ENCODE assay signal across 8 mouse cellular contexts in genomic region chr5:23922516-23923291, GRCm38 (mm10).
A peak's percentile ranks its signal among the peaks of the same experiment; 100 is the strongest.
DNase-seq lines count a peak whose midpoint lies in the region; ATAC-seq and TF ChIP-seq lines count a peak whose summit lies in the region.
"Had no signal": no experiment of that assay in that cellular context is flagged by ENCODE, and none has a peak within 500 bp of the region (broad histone marks: within the 10 kb centered on the region; RNA-seq: fewer than 3 reads in every experiment).

No protein-coding gene starts in this region.

- no peak for TF ChIP-seq CTCF in E14TG2a.4 (conservative IDR thresholded peaks at IDR 0.05; ENCODE audit: low read length)
- no peak for TF ChIP-seq CTCF in MEL (IDR thresholded peaks at IDR 0.05 in 2 of 3, conservative IDR thresholded peaks at IDR 0.05 in 1 of 3; ENCODE audit: control insufficient read depth in 1 of 3, insufficient read depth in 1 of 3, low read depth in 2 of 3, low read length in 3 of 3, poor library complexity in 1 of 3, severe bottlenecking in 1 of 3)

- H3K4me3 ChIP-seq in E14TG2a.4 (replicated peaks; ENCODE audit: low read length): 0 out of 2 replicates have a peak overlapping the region, but pooled peaks have one; percentile 4
- peak overlapping the region; percentile 51 to 52 for H3K4me3 ChIP-seq in MEL (ENCODE audit: control insufficient read depth in 1 of 2, insufficient read depth in 1 of 2, low read depth in 2 of 2, low read length in 2 of 2)
- no peak overlapping the region for H3K4me3 ChIP-seq in heart, embryonic 16.5 days (ENCODE audit: low read length)

- H3K27ac ChIP-seq in MEL (ENCODE audit: control insufficient read depth, low read depth, low read length): peak overlapping the region; percentile 92
- peak overlapping the region; percentile 83 for H3K27ac ChIP-seq in heart, embryonic 16.5 days (ENCODE audit: low read length)

- H3K36me3 ChIP-seq in E14TG2a.4 (ENCODE audit: insufficient read depth, low read length) (no peaks in the 10 kb centered on the region), MEL (ENCODE audit: control insufficient read depth in 1 of 2, insufficient read depth in 2 of 2, low read length in 2 of 2) (peaks cover 0 to 23% of the 10 kb centered on the region in 2 experiments; a peak in 2 of 4 replicates)
- H3K36me3 ChIP-seq in heart, embryonic 16.5 days (ENCODE audit: control insufficient read depth, insufficient read depth): no peaks in the 10 kb centered on the region

- H3K79me2 ChIP-seq in MEL (ENCODE audit: control insufficient read depth, insufficient read depth, low read length, poor library complexity): no peaks in the 10 kb centered on the region; the same call in 1 of the 2 replicates

- H3K9me3 ChIP-seq in E14TG2a.4 (ENCODE audit: low read length) (no peaks in the 10 kb centered on the region), MEL (replicated peaks; ENCODE audit: insufficient read depth, low read length) (no peaks in the 10 kb centered on the region)
- H3K9me3 ChIP-seq in heart, embryonic 16.5 days (replicated peaks; ENCODE audit: control insufficient read depth, low read length): no peaks in the 10 kb centered on the region

- H3K4me2 ChIP-seq in heart, embryonic 16.5 days (ENCODE audit: low read depth, low read length): peak overlapping the region; percentile 36; the same call in 1 of the 2 replicates

- TF ChIP-seq EP300 in MEL (IDR thresholded peaks at IDR 0.05; ENCODE audit: low read depth in 1 of 2, low read length in 2 of 2): peak; percentile 99

- peak in 1 of 2 experiments; percentile 46; a peak in 1 of 4 replicates for TF ChIP-seq POLR2A in MEL (IDR thresholded peaks at IDR 0.05; ENCODE audit: control insufficient read depth in 1 of 2, insufficient read depth in 1 of 2, low read depth in 1 of 2, low read length in 2 of 2, poor library complexity in 1 of 2)

- no peak for TF ChIP-seq RAD21 in MEL (IDR thresholded peaks at IDR 0.05; ENCODE audit: low read depth, low read length)

- peak overlapping the region; percentile 63 for H3K9ac ChIP-seq in MEL (ENCODE audit: control insufficient read depth, low read depth, low read length, poor library complexity, severe bottlenecking)
- no peak overlapping the region for H3K9ac ChIP-seq in heart, embryonic 16.5 days (ENCODE audit: low read length)

- peak; percentile 90 for ATAC-seq in heart, embryonic 16.5 days (replicated peaks; ENCODE audit: extremely low read depth, insufficient read depth, low FRiP score)
- ATAC-seq in megakaryocyte-erythroid progenitor cell, adult 5-6 weeks (replicated peaks; ENCODE audit: low FRiP score, low TSS enrichment, poor library complexity, severe bottlenecking): peak; percentile 93
- ATAC-seq: forebrain, embryonic 16.5 days had no signal

- 40% methylated on average over 12 of the region's 12 CpGs for WGBS in heart, embryonic 16.5 days

- H3K27me3 ChIP-seq in E14TG2a.4 (ENCODE audit: insufficient read depth, low read length) (no peaks in the 10 kb centered on the region), MEL (ENCODE audit: control insufficient read depth in 1 of 2, insufficient read depth in 2 of 2, low read length in 2 of 2) (no peaks in the 10 kb centered on the region)
- H3K27me3 ChIP-seq in heart, embryonic 16.5 days (ENCODE audit: control insufficient read depth, insufficient read depth, low read length): no peaks in the 10 kb centered on the region

- peaks cover 43% of the 10 kb centered on the region for H3K4me1 ChIP-seq in E14TG2a.4 (replicated peaks; ENCODE audit: low read depth, low read length)
- H3K4me1 ChIP-seq in MEL (ENCODE audit: control insufficient read depth in 1 of 2, insufficient read depth in 2 of 2, low read length in 2 of 2): peaks cover 11 to 36% of the 10 kb centered on the region in 2 experiments
- H3K4me1 ChIP-seq in heart, embryonic 16.5 days (ENCODE audit: control insufficient read depth, insufficient read depth, low read length): peaks cover 23% of the 10 kb centered on the region

- DNase-seq in MEL (ENCODE audit: low read depth, low spot score): peak; percentile 98
- DNase-seq in cerebellum, adult 9-11 months: no peak
- no peak for DNase-seq in ovary, postnatal 14 days (ENCODE audit: low spot score)
- DNase-seq in urinary bladder, postnatal 25 days (ENCODE audit: low spot score): no peak

TF ChIP-seq in MEL, 35 proteins besides CTCF, POLR2A, EP300 and RAD21:
- TF ChIP-seq UBTF (IDR thresholded peaks at IDR 0.05; ENCODE audit: borderline replicate concordance, insufficient read depth, low read depth, low read length) (no peak), HCFC1 (IDR thresholded peaks at IDR 0.05; ENCODE audit: low read depth, low read length) (0 out of 2 replicates have a peak, but pooled peaks have one; percentile 60), SIN3A (IDR thresholded peaks at IDR 0.05; ENCODE audit: low read length) (peak; percentile 99), BHLHE40 (IDR thresholded peaks at IDR 0.05; ENCODE audit: borderline replicate concordance, low read depth, low read length) (peak; percentile 98), USF2 (IDR thresholded peaks at IDR 0.05; ENCODE audit: borderline replicate concordance in 1 of 2, insufficient read depth in 1 of 2, low read depth in 1 of 2, low read length in 2 of 2) (no peak), MAX (IDR thresholded peaks at IDR 0.05; ENCODE audit: low read length) (peak; percentile 65), TAL1 (IDR thresholded peaks at IDR 0.05; ENCODE audit: low read length) (peak; percentile 99), ZMIZ1 (IDR thresholded peaks at IDR 0.05; ENCODE audit: low read depth, low read length) (peak; percentile 82), ELF1 (IDR thresholded peaks at IDR 0.05; ENCODE audit: low read depth, low read length) (no peak), TCF12 (IDR thresholded peaks at IDR 0.05; ENCODE audit: low read depth, low read length) (peak; percentile 100), SMC3 (IDR thresholded peaks at IDR 0.05; ENCODE audit: low read depth, low read length) (peak; percentile 7; the same call in 1 of the 2 replicates), KAT2A (conservative IDR thresholded peaks at IDR 0.05; ENCODE audit: low read depth, low read length) (peak; percentile 49; the same call in 1 of the 2 replicates), MXI1 (IDR thresholded peaks at IDR 0.05; ENCODE audit: low read depth, low read length) (peak; percentile 86), USF1 (IDR thresholded peaks at IDR 0.05; ENCODE audit: low read depth, low read length) (no peak), JUND (IDR thresholded peaks at IDR 0.05; ENCODE audit: low read depth, low read length) (peak; percentile 72; the same call in 1 of the 2 replicates), ZNF384 (IDR thresholded peaks at IDR 0.05; ENCODE audit: low read depth, low read length) (peak; percentile 38; the same call in 1 of the 2 replicates), E2F4 (IDR thresholded peaks at IDR 0.05; ENCODE audit: borderline replicate concordance, low read depth, low read length) (no peak), ZC3H11A (IDR thresholded peaks at IDR 0.05; ENCODE audit: low read depth, low read length) (peak; percentile 53), CHD1 (IDR thresholded peaks at IDR 0.05; ENCODE audit: low read depth, low read length) (no peak), MYC (IDR thresholded peaks at IDR 0.05; ENCODE audit: low read depth, low read length) (peak; percentile 96), MEF2A (IDR thresholded peaks at IDR 0.05; ENCODE audit: extremely low read depth, insufficient replicate concordance, low read depth, low read length, poor library complexity, severe bottlenecking) (no peak), ZKSCAN1 (IDR thresholded peaks at IDR 0.05; ENCODE audit: low read depth, low read length) (no peak), NRF1 (IDR thresholded peaks at IDR 0.05; ENCODE audit: insufficient read depth, low read depth, low read length, poor library complexity, severe bottlenecking) (no peak), TBP (IDR thresholded peaks at IDR 0.05; ENCODE audit: low read depth, low read length) (peak; percentile 85), POLR2AphosphoS2 (IDR thresholded peaks at IDR 0.05; ENCODE audit: low read length) (peak; percentile 78), GATA1 (IDR thresholded peaks at IDR 0.05; ENCODE audit: low read depth, low read length) (peak; percentile 100), POLR2AphosphoS5 (IDR thresholded peaks at IDR 0.05; ENCODE audit: borderline replicate concordance, low read depth, low read length) (no peak; the same call in 1 of the 2 replicates), CHD2 (IDR thresholded peaks at IDR 0.05; ENCODE audit: low read length) (peak; percentile 28; the same call in 1 of the 2 replicates), NELFE (IDR thresholded peaks at IDR 0.05; ENCODE audit: low read depth, low read length) (no peak; the same call in 1 of the 2 replicates), MYB (IDR thresholded peaks at IDR 0.05; ENCODE audit: low read depth, low read length) (peak; percentile 67), MAZ (IDR thresholded peaks at IDR 0.05; ENCODE audit: low read depth, low read length) (peak; percentile 37; the same call in 1 of the 2 replicates), MAFK (IDR thresholded peaks at IDR 0.05; ENCODE audit: borderline replicate concordance, low read depth, low read length) (peak; percentile 92), GABPA (IDR thresholded peaks at IDR 0.05; ENCODE audit: low read depth, low read length) (no peak), RCOR1 (IDR thresholded peaks at IDR 0.05; ENCODE audit: low read depth, low read length) (peak; percentile 92), ETS1 (IDR thresholded peaks at IDR 0.05; ENCODE audit: low read depth, low read length) (peak; percentile 99)
